Mouse (Mus musculus): ENCODE measurements around the gene Magt1.
"Not testable (repeated sequence)": the region's sequence is repeated elsewhere in the genome, so short reads cannot be mapped to it uniquely, and the experiment has no call there.

The Magt1 gene

GRCm38 (mm10) chrX:105946357-105946756 is 65.3 kb downstream of the Magt1 start:
- no peak for DNase-seq (ENCODE audit: low read depth, low spot score)

GRCm38 (mm10) chrX:105939245-105939644 is 72.5 kb downstream of the Magt1 start:
- no peak for DNase-seq (ENCODE audit: low read depth, low spot score)

DNA sequence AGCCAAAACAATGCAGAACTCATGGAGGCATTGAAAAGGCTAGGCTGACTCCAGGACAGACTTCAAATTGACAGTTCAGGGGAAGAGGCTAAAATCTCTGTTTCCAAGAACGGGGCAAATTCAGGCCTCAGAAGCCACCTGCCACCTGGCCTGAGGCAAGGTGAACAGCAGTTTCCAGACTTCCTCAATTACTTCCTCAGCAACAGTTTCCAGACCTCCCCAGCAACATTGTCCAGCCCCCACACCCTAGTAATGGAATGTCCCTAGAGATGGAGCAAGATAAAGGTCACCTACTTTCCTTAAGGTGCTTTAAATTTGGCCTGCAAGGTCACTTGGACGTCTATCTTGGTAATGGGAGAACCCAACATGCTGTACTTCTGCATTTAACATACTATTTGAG is 74.0 kb downstream of the Magt1 start:
- no peak for DNase-seq (ENCODE audit: low read depth, low spot score)

DNA sequence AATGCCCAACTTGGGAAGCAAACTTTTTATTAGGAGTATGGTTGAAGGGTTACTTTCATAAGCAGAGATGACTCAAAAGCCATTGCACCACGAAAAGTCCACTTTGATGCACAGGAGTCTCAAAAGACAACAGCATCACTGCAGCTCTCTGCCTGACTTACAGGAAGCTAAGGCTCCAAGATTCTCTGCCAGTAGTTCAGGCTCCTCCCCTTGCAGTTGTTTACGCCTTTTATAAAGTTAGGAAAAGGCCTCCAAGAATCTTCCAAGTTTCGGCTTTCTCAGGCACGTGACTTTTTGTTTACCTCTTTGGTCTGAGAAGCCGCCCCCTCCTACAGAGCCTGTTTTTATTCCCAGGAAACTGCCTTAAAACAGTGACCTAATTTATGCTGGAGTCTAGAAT is 77.4 kb downstream of the Magt1 start:
- no peak for DNase-seq (ENCODE audit: low read depth, low spot score)

- no peak for DNase-seq (ENCODE audit: low read depth, low spot score)
Measured at GRCm38 (mm10) chrX:105929478-105930038, 82.1 kb downstream of the Magt1 start.

GRCm38 (mm10) chrX:105928861-105929477 is 82.7 kb downstream of the Magt1 start, which contains the start of gene Atrx:
Gene Atrx, minus strand, starts transcription at chrX:105929403.
- peak; percentile 82 for DNase-seq (ENCODE audit: low read depth, low spot score)

- no peak for DNase-seq (ENCODE audit: low read depth, low spot score)
Measured at GRCm38 (mm10) chrX:105927941-105928860, 83.5 kb downstream of the Magt1 start.

- DNase-seq (ENCODE audit: low read depth, low spot score) = no peak
Measured at GRCm38 (mm10) chrX:105926121-105926735, 85.5 kb downstream of the Magt1 start.

GRCm38 (mm10) chrX:105924326-105925070 is 87.2 kb downstream of the Magt1 start:
- no peak for DNase-seq (ENCODE audit: low read depth, low spot score)

DNA sequence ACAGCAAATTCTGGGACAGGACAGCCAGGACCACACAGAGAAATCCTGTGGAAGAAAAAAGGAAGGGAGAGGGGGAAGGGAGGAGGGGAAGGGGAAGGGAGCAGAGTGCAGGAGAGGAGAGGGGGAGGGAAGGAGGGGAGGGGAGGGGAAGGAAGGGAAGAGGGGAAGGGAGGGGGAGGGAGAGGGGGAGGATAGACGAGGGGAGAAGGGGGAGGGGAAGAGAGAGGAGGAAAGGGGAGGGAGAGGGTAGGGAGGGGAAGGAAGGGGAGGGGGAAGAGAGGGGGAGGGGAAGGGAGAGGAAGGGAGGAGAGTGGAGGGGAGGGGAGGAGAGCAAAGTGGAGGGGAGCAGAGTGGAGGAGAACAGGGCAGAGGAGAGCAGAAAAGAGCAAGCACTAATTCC is 87.8 kb downstream of the Magt1 start:
- no peak for DNase-seq (ENCODE audit: low read depth, low spot score)

DNA sequence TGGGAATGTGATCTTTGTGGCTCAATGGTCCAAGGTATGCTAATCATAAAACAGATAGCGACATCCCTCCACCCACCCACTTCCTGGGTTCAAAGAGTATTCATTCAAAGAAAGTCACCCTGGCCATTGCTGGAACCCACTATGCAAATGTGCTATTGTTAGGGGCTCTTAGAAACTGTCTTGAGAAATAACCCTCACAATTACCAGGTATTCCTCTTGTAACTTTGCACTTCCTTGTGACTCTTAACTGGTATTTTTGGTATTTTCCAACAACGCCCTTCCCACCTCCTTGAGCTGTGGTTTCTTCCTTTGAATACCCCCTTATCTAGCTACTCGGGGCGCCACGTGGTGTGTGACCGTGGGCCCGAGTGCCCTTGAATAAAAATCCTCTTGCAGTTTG is 88.7 kb downstream of the Magt1 start:
- not testable (repeated sequence) for DNase-seq (ENCODE audit: low read depth, low spot score)

DNA sequence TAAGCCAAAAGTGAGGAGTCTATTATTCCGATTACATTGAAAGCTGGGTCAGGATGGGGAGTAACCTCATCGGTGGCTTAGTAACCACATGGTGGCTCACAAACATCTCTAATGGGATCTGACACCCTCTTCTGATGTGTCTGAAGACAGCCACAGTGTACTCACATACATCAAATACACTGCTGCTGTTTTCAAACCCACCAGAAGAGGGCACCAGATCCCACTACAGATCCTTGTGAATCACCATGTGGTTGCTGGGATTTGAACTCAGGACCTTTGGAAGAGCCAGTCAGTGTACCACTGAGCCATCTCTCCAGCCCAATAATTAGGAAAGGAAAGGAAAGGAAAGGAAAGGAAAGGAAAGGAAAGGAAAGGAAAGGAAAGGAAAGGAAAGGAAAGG is 90.3 kb downstream of the Magt1 start:
- no peak for DNase-seq (ENCODE audit: low read depth, low spot score)

Data from telencephalon, adult 2 months (tissue).